Mouse (Mus musculus): ENCODE measurements around the gene Ttll11.

- no peak for TF ChIP-seq CTCF (IDR thresholded peaks at IDR 0.05; ENCODE audit: low read depth)
- TF ChIP-seq EP300 (IDR thresholded peaks at IDR 0.05; ENCODE audit: low read depth) = no peak
Observed at GRCm38 (mm10) chr2:35797998-35798397, 181.7 kb downstream of the Ttll11 start.
